Comparison of ENCODE assay signal across 18 mouse cellular contexts in genomic region chr6:53497904-53498536, GRCm38 (mm10).
DNase-seq lines count a peak whose midpoint lies in the region; ATAC-seq and TF ChIP-seq lines count a peak whose summit lies in the region.
"Had no signal": no experiment of that assay in that cellular context is flagged by ENCODE, and none has a peak within 500 bp of the region (broad histone marks: within the 10 kb centered on the region; RNA-seq: fewer than 3 reads in every experiment).

No protein-coding gene starts in this region.

- no peak for TF ChIP-seq CTCF in intestine, postnatal 0 days (IDR thresholded peaks at IDR 0.05; ENCODE audit: low read depth)

- no peaks in the 10 kb centered on the region for H3K36me3 ChIP-seq in intestine, postnatal 0 days (ENCODE audit: control insufficient read depth, insufficient read depth)
- H3K36me3 ChIP-seq in intestine, embryonic 15.5 days: no peaks in the 10 kb centered on the region
- H3K36me3 ChIP-seq: embryonic facial prominence, embryonic 15.5 days; forebrain, embryonic 15.5 days; hindbrain, embryonic 15.5 days had no signal

- peak; percentile 70 for ATAC-seq in intestine, postnatal 0 days
- no peak for ATAC-seq in intestine, embryonic 15.5 days
- ATAC-seq in cerebellum, adult (ENCODE audit: insufficient number of reproducible peaks, low FRiP score, low TSS enrichment): no peak
- ATAC-seq: forebrain, embryonic 15.5 days had no signal

- no peak overlapping the region for H3K4me2 ChIP-seq in intestine, postnatal 0 days (replicated peaks; ENCODE audit: low read depth)
- H3K4me2 ChIP-seq in intestine, embryonic 15.5 days (replicated peaks): no peak overlapping the region
- H3K4me2 ChIP-seq: embryonic facial prominence, embryonic 15.5 days; forebrain, embryonic 15.5 days; hindbrain, embryonic 15.5 days had no signal

- H3K9me3 ChIP-seq in intestine, postnatal 0 days (ENCODE audit: control insufficient read depth): no peaks in the 10 kb centered on the region
- no peaks in the 10 kb centered on the region for H3K9me3 ChIP-seq in intestine, embryonic 15.5 days
- H3K9me3 ChIP-seq: embryonic facial prominence, embryonic 15.5 days; forebrain, embryonic 15.5 days; hindbrain, embryonic 15.5 days had no signal

- H3K27me3 ChIP-seq in intestine, postnatal 0 days (replicated peaks; ENCODE audit: control insufficient read depth, insufficient read depth, low read length): no peaks in the 10 kb centered on the region
- H3K27me3 ChIP-seq in intestine, embryonic 15.5 days (replicated peaks): no peaks in the 10 kb centered on the region
- H3K27me3 ChIP-seq: embryonic facial prominence, embryonic 15.5 days; forebrain, embryonic 15.5 days; hindbrain, embryonic 15.5 days had no signal

- no peak overlapping the region for H3K4me3 ChIP-seq in intestine, postnatal 0 days (ENCODE audit: low read depth, low read length)
- no peak overlapping the region for H3K4me3 ChIP-seq in intestine, embryonic 15.5 days (replicated peaks)
- H3K4me3 ChIP-seq: embryonic facial prominence, embryonic 15.5 days; forebrain, embryonic 15.5 days; heart, adult 2 months; hindbrain, embryonic 15.5 days had no signal

- 74% methylated on average over 10 of the region's 10 CpGs for WGBS in intestine, postnatal 0 days
- WGBS in intestine, embryonic 15.5 days: 74% methylated on average over 10 of the region's 10 CpGs

- peak; percentile 53 for DNase-seq in urinary bladder, postnatal 14 days (ENCODE audit: low spot score)
- no peak for DNase-seq in urinary bladder, postnatal 25 days (ENCODE audit: low spot score)
- DNase-seq in fibroblast of lung, adult 2 months (ENCODE audit: low read depth): peak; percentile 25
- DNase-seq in layer of hippocampus, postnatal 25 days (ENCODE audit: extremely low spot score in 1 of 2, low spot score in 1 of 2): no peak
- DNase-seq in spleen, postnatal 36 days (ENCODE audit: low spot score in 2 of 2): no peak
- DNase-seq: adrenal gland, postnatal 25 days; cerebellum, adult 9-10 months; heart, adult 2 months; heart, postnatal 14 days; kidney, postnatal 14 days; midbrain, embryonic 14.5 days; thymus, adult 2 months had no signal

- no peak overlapping the region for H3K9ac ChIP-seq in intestine, postnatal 0 days (ENCODE audit: low read depth, low read length)
- H3K9ac ChIP-seq in intestine, embryonic 15.5 days: no peak overlapping the region
- H3K9ac ChIP-seq: embryonic facial prominence, embryonic 15.5 days; forebrain, embryonic 15.5 days; hindbrain, embryonic 15.5 days had no signal

- no peaks in the 10 kb centered on the region for H3K4me1 ChIP-seq in intestine, postnatal 0 days (replicated peaks; ENCODE audit: control insufficient read depth, insufficient read depth, low read length)
- 0 out of 2 replicates have a peak, but pooled peaks cover 3% of the 10 kb centered on the region for H3K4me1 ChIP-seq in intestine, embryonic 15.5 days (replicated peaks)
- H3K4me1 ChIP-seq: hindbrain, embryonic 15.5 days had no signal

- no peak overlapping the region for H3K27ac ChIP-seq in intestine, postnatal 0 days (ENCODE audit: low read depth, low read length)
- no peak overlapping the region for H3K27ac ChIP-seq in intestine, embryonic 15.5 days
- H3K27ac ChIP-seq: embryonic facial prominence, embryonic 15.5 days; forebrain, embryonic 15.5 days; heart, adult 2 months; hindbrain, embryonic 15.5 days had no signal

Comparison
In these comparisons a context has a peak if more than half of its experiments do, and no peak if none do; other contexts are left out.
1. DNase-seq: peak in urinary bladder, postnatal 14 days (single experiment) and fibroblast of lung, adult 2 months (single experiment); none in urinary bladder, postnatal 25 days (single experiment), layer of hippocampus, postnatal 25 days (0 of 2) and spleen, postnatal 36 days (0 of 2).